Comparison of ENCODE assay signal across 13 mouse cellular contexts in genomic region chr7:109868498-109868897, GRCm38 (mm10). TPM values are rescaled to one million over a fixed set of nuclear protein-coding genes. Genes with fewer than 3 reads are reported as not detected.
DNase-seq lines count a peak whose midpoint lies in the region; ATAC-seq and TF ChIP-seq lines count a peak whose summit lies in the region.
"Had no signal": no experiment of that assay in that cellular context is flagged by ENCODE, and none has a peak within 500 bp of the region (broad histone marks: within the 10 kb centered on the region; RNA-seq: fewer than 3 reads in every experiment).

No protein-coding gene starts in this region.

- WGBS in midbrain, embryonic 14.5 days = 12% methylated on average over 3 of the region's 3 CpGs
- WGBS in kidney, embryonic 16.5 days = 45% methylated on average over 3 of the region's 3 CpGs

- H3K36me3 ChIP-seq in midbrain, embryonic 14.5 days (ENCODE audit: control insufficient read depth, insufficient read depth, low read length) = no peaks in the 10 kb centered on the region
- H3K36me3 ChIP-seq in kidney, embryonic 16.5 days (ENCODE audit: insufficient read depth, low read length) = no peaks in the 10 kb centered on the region
- H3K36me3 ChIP-seq: embryonic facial prominence, embryonic 13.5 days had no signal

- H3K9ac ChIP-seq in midbrain, embryonic 14.5 days (replicated peaks; ENCODE audit: low read length) = no peak overlapping the region
- no peak overlapping the region for H3K9ac ChIP-seq in kidney, embryonic 16.5 days (replicated peaks; ENCODE audit: low read length)
- H3K9ac ChIP-seq: embryonic facial prominence, embryonic 13.5 days had no signal

- no peak overlapping the region for H3K4me3 ChIP-seq in left cerebral cortex, adult 2 months
- no peak overlapping the region for H3K4me3 ChIP-seq in midbrain, embryonic 14.5 days (replicated peaks; ENCODE audit: low read depth, low read length)
- H3K4me3 ChIP-seq in kidney, embryonic 16.5 days (ENCODE audit: low read length) = no peak overlapping the region
- H3K4me3 ChIP-seq: embryonic facial prominence, embryonic 13.5 days had no signal

- peak; percentile 29 for TF ChIP-seq CTCF in left cerebral cortex, adult 2 months (IDR thresholded peaks at IDR 0.05)

- H3K27me3 ChIP-seq in midbrain, embryonic 14.5 days (ENCODE audit: control insufficient read depth, insufficient read depth, low read length) = peaks cover 12% of the 10 kb centered on the region
- peaks cover 26% of the 10 kb centered on the region for H3K27me3 ChIP-seq in kidney, embryonic 16.5 days (ENCODE audit: insufficient read depth, low read length)

- H3K9me3 ChIP-seq in midbrain, embryonic 14.5 days (ENCODE audit: control insufficient read depth, low read length) = no peaks in the 10 kb centered on the region
- no peaks in the 10 kb centered on the region for H3K9me3 ChIP-seq in kidney, embryonic 16.5 days (ENCODE audit: low read length)
- H3K9me3 ChIP-seq: embryonic facial prominence, embryonic 13.5 days had no signal

- peaks cover 3% of the 10 kb centered on the region; the same call in 1 of the 2 replicates for H3K4me1 ChIP-seq in midbrain, embryonic 14.5 days (ENCODE audit: control insufficient read depth, insufficient read depth, low read length)
- H3K4me1 ChIP-seq in kidney, embryonic 16.5 days (ENCODE audit: insufficient read depth, low read length) = peaks cover 7% of the 10 kb centered on the region; the same call in 1 of the 2 replicates

- no peak for ATAC-seq in midbrain, embryonic 14.5 days (ENCODE audit: low FRiP score, low TSS enrichment)
- ATAC-seq in kidney, embryonic 16.5 days (ENCODE audit: low FRiP score, low TSS enrichment) = no peak
- ATAC-seq: intestine, embryonic 16.5 days; Patski had no signal

- DNase-seq in left cerebral cortex, adult 2 months (ENCODE audit: extremely low spot score in 1 of 2, low spot score in 2 of 2) = no peak
- DNase-seq in left cerebral cortex, adult 11 months (ENCODE audit: low spot score) = no peak
- DNase-seq in brain, adult 2 months (ENCODE audit: low read depth, low spot score) = peak; percentile 70
- peak; percentile 40 for DNase-seq in forelimb bud, embryonic 11.5 days (ENCODE audit: low read depth, low spot score)
- DNase-seq in midbrain, embryonic 14.5 days = peak; percentile 59
- DNase-seq in cerebellum, postnatal 14 days = no peak
- DNase-seq: layer of hippocampus, postnatal 36 days; thymus, postnatal 25 days had no signal

- H3K4me2 ChIP-seq in midbrain, embryonic 14.5 days (ENCODE audit: low read length) = no peak overlapping the region
- H3K4me2 ChIP-seq in kidney, embryonic 16.5 days (replicated peaks; ENCODE audit: low read depth, low read length) = no peak overlapping the region
- H3K4me2 ChIP-seq: embryonic facial prominence, embryonic 13.5 days had no signal

- no peak overlapping the region for H3K27ac ChIP-seq in left cerebral cortex, adult 2 months
- H3K27ac ChIP-seq in midbrain, embryonic 14.5 days (replicated peaks; ENCODE audit: low read depth, low read length) = no peak overlapping the region
- no peak overlapping the region for H3K27ac ChIP-seq in kidney, embryonic 16.5 days (ENCODE audit: low read length)
- H3K27ac ChIP-seq: embryonic facial prominence, embryonic 13.5 days; macrophage had no signal

- intact Hi-C loops in left cerebral cortex, adult 2 months (cut with DNase I) = no loop called here

RNA-seq across cellular contexts. Expression of gene Scube2, which starts 3.0 kb away (rescaled TPM):
- total RNA-seq in left cerebral cortex, adult 2 months (2021) = 1 to 10 TPM in 1 of 2 experiments, under 1 TPM in 1; 1.00 to 1.1 TPM
- polyA plus RNA-seq in midbrain, embryonic 14.5 days (2014; fragmentation: Nextera tagmentation; extraction: Ambion mirVana) = 2.3 and 2.8 TPM in 2 replicates
- 1.7 and 1.8 TPM in 2 replicates for polyA plus RNA-seq in kidney, embryonic 16.5 days (2015; fragmentation: Nextera tagmentation; extraction: Ambion mirVana)
- polyA plus RNA-seq: macrophage, Patski had no signal

Comparison
In these comparisons a context has a peak if more than half of its experiments do, and no peak if none do; other contexts are left out.
1. DNase-seq: peak in brain, adult 2 months (single experiment), forelimb bud, embryonic 11.5 days (single experiment) and midbrain, embryonic 14.5 days (single experiment); none in left cerebral cortex, adult 2 months (0 of 2), left cerebral cortex, adult 11 months (single experiment) and cerebellum, postnatal 14 days (0 of 2).